Mouse (Mus musculus) liver, postnatal 0 days (tissue): ENCODE data around the gene Abt1. TPM values are rescaled to one million over a fixed set of nuclear protein-coding genes. Genes with fewer than 3 reads are reported as not detected.

ENCODE experiments used
- ATAC-seq: fragments of 200-750 bp; cut with Nextera tagmentation; 2 replicates; pipeline ENCODE4 v1.8.0; 2017; ENCODE audit warnings: mild to moderate bottlenecking, moderate library complexity
- DNase-seq: peaks from one replicate; pipeline ENCODE4 v3.0.0-alpha.2; 2016
- H3K27ac ChIP-seq: fragments of 300-500 bp; sonication (generic); 2 replicates; pipeline ENCODE4 v1.5.1; 2014; ENCODE audit warnings: antibody characterized with exemption, moderate library complexity, mild to moderate bottlenecking, low read depth
- H3K27me3 ChIP-seq: fragments of 300-500 bp; sonication (generic); 2 replicates; pipeline ENCODE4 v1.6.1; 2014; ENCODE audit warnings: low read length, control low read depth, mixed read lengths; ENCODE audit not compliant: insufficient read depth
- H3K36me3 ChIP-seq: fragments of 300-500 bp; sonication (generic); replicated peaks from 2 replicates; pipeline ENCODE4 v1.6.1; 2014; ENCODE audit warnings: mild to moderate bottlenecking, control low read depth, low read length, moderate library complexity, mixed read lengths; ENCODE audit not compliant: insufficient read depth
- H3K4me1 ChIP-seq: fragments of 300-500 bp; sonication (generic); 2 replicates; pipeline ENCODE4 v1.6.1; 2014; ENCODE audit warnings: antibody characterized with exemption, mild to moderate bottlenecking, control low read depth; ENCODE audit not compliant: insufficient read depth
- H3K4me2 ChIP-seq: fragments of 300-500 bp; sonication (generic); 2 replicates; pipeline ENCODE4 v1.6.1; 2014; ENCODE audit warnings: low read depth, mild to moderate bottlenecking, low read length, moderate library complexity, mixed read lengths
- H3K4me3 ChIP-seq: fragments of 300-500 bp; sonication (generic); 2 replicates; pipeline ENCODE4 v1.5.1; 2014; ENCODE audit warnings: low read depth, low read length
- H3K9ac ChIP-seq: fragments of 300-500 bp; sonication (generic); replicated peaks from 2 replicates; pipeline ENCODE4 v1.6.1; 2014; ENCODE audit warnings: mild to moderate bottlenecking, moderate library complexity
- H3K9me3 ChIP-seq: fragments of 300-500 bp; sonication (generic); 2 replicates; pipeline ENCODE4 v1.6.1; 2016; ENCODE audit warnings: mild to moderate bottlenecking, control low read depth, low read length, mixed read lengths
- CTCF ChIP-seq: sonication (generic); IDR thresholded peaks from 2 replicates; pipeline ENCODE4 v1.5.1; 2016; ENCODE audit warnings: antibody characterized with exemption, low read depth
- EP300 ChIP-seq: IDR thresholded peaks from 2 replicates; pipeline ENCODE4 v1.6.1; 2016; ENCODE audit warnings: antibody characterized with exemption, low read depth, mild to moderate bottlenecking
- WGBS: fragments of 180-500 bp; shearing (Covaris S2); extraction: QIAGEN DNeasy Blood & Tissue Kit; methylation state at CpG from one replicate; pipeline ENCODE4 v1.1.7; 2014; ENCODE audit not compliant: insufficient replicate concordance; 5-methylcytosine and 5-hydroxymethylcytosine counted together
- polyA plus RNA-seq: library from polyadenylated mRNA; unstranded; fragments of >200 nt; fragmentation: Nextera tagmentation; extraction: Ambion mirVana; gene quantifications from 2 replicates; pipeline ENCODE4 v1.2.1, GENCODE M21; 2015

The Abt1 gene
- polyA plus RNA-seq, result 4.3 and 4.8 TPM in 2 replicates

GRCm38 (mm10) chr13:23423286-23424051 lies at the start of gene Abt1:
Gene Abt1 (minus strand): TSS chr13:23423866.
- DNase-seq (peak; percentile 95), ATAC-seq (peak; percentile 82)
- Histone ChIP-seq H3K4me2 (peak within 1 kb of the TSS; percentile 95), H3K4me3 (peak within 1 kb of the TSS; percentile 96), H3K9me3 (no peaks in the 10 kb centered on the region), H3K9ac (peak within 1 kb of the TSS; percentile 89), H3K36me3 (0 out of 2 replicates have a peak, but pooled peaks cover 4% of the 10 kb centered on the region), H3K4me1 (0 out of 2 replicates have a peak, but pooled peaks cover 6% of the 10 kb centered on the region), H3K27me3 (no peaks in the 10 kb centered on the region), H3K27ac (peak within 1 kb of the TSS; percentile 66)
- under 1% methylated on average over 48 of the region's 48 CpGs for WGBS
- no peak for TF ChIP-seq CTCF
- TF ChIP-seq EP300, result no peak; the same call in 1 of the 2 replicates

GRCm38 (mm10) chr13:23466911-23467310 lies 43.2 kb upstream of the Abt1 start:
- Histone ChIP-seq H3K9ac (no peak overlapping the region), H3K9me3 (no peaks in the 10 kb centered on the region), H3K36me3 (no peaks in the 10 kb centered on the region), H3K27ac (no peak overlapping the region), H3K4me1 (peaks cover 22% of the 10 kb centered on the region), H3K4me2 (no peak overlapping the region), H3K4me3 (no peak overlapping the region), H3K27me3 (no peaks in the 10 kb centered on the region)
- TF ChIP-seq EP300, result no peak
- no peak for TF ChIP-seq CTCF
- DNase-seq, result peak; percentile 79
- peak; percentile 62 for ATAC-seq
- WGBS, result 2% methylated on average over 9 of the region's 9 CpGs

GRCm38 (mm10) chr13:23466306-23466705 lies 42.6 kb upstream of the Abt1 start:
- Histone ChIP-seq H3K36me3 (no peaks in the 10 kb centered on the region), H3K4me3 (peak overlapping the region; percentile 63; the same call in 1 of the 2 replicates), H3K4me2 (peak overlapping the region; percentile 89; the same call in 1 of the 2 replicates), H3K27me3 (no peaks in the 10 kb centered on the region), H3K9ac (no peak overlapping the region), H3K9me3 (no peaks in the 10 kb centered on the region), H3K4me1 (peaks cover 22% of the 10 kb centered on the region), H3K27ac (no peak overlapping the region)
- ATAC-seq (no peak), DNase-seq (no peak)
- TF ChIP-seq EP300 (no peak), CTCF (no peak)
- WGBS, result 72% methylated on average over 1 of the region's 1 CpGs

GRCm38 (mm10) chr13:23465600-23466109 lies 42.0 kb upstream of the Abt1 start, which contains the start of gene Btn1a1:
Gene Btn1a1 (minus strand): TSS chr13:23465901.
- DNase-seq, result peak; percentile 41
- TF ChIP-seq EP300 (no peak), CTCF (no peak)
- peak within 1 kb of the TSS; percentile 74 for H3K9ac ChIP-seq
- 1% methylated on average over 7 of the region's 7 CpGs for WGBS
- H3K27me3 ChIP-seq, result no peaks in the 10 kb centered on the region
- peak within 1 kb of the TSS; percentile 63 for H3K4me3 ChIP-seq
- peak; percentile 28 for ATAC-seq
- H3K4me1 ChIP-seq, result peaks cover 22% of the 10 kb centered on the region
- no peaks in the 10 kb centered on the region for H3K36me3 ChIP-seq
- no peaks in the 10 kb centered on the region for H3K9me3 ChIP-seq
- peak within 1 kb of the TSS; percentile 89 for H3K4me2 ChIP-seq
- H3K27ac ChIP-seq, result no peak within 1 kb of the TSS

GRCm38 (mm10) chr13:23464841-23465366 lies 41.2 kb upstream of the Abt1 start:
- peak overlapping the region; percentile 44; the same call in 1 of the 2 replicates for H3K27ac ChIP-seq
- H3K9me3 ChIP-seq, result no peaks in the 10 kb centered on the region
- H3K4me2 ChIP-seq, result peak overlapping the region; percentile 89
- no peaks in the 10 kb centered on the region for H3K27me3 ChIP-seq
- TF ChIP-seq EP300 (no peak), CTCF (no peak)
- ATAC-seq, result 0 out of 2 replicates have a peak, but pooled peaks have one; percentile 14
- H3K36me3 ChIP-seq, result no peaks in the 10 kb centered on the region
- 3% methylated on average over 11 of the region's 11 CpGs for WGBS
- peak; percentile 26 for DNase-seq
- H3K4me1 ChIP-seq, result peaks cover 28% of the 10 kb centered on the region
- peak overlapping the region; percentile 63 for H3K4me3 ChIP-seq
- peak overlapping the region; percentile 74 for H3K9ac ChIP-seq

GRCm38 (mm10) chr13:23464224-23464637 lies 40.6 kb upstream of the Abt1 start:
- ATAC-seq, result peak; percentile 22
- peak overlapping the region; percentile 74 for H3K9ac ChIP-seq
- peak; percentile 61 for DNase-seq

More at GRCm38 (mm10) chr13:23464224-23464637, 40.6 kb upstream of the Abt1 start:
- Histone ChIP-seq H3K27me3 (no peaks in the 10 kb centered on the region), H3K9me3 (no peaks in the 10 kb centered on the region), H3K36me3 (no peaks in the 10 kb centered on the region), H3K4me3 (peak overlapping the region; percentile 63), H3K4me1 (peaks cover 33% of the 10 kb centered on the region), H3K27ac (peak overlapping the region; percentile 44; the same call in 1 of the 2 replicates), H3K4me2 (peak overlapping the region; percentile 89)
- under 1% methylated on average over 29 of the region's 29 CpGs for WGBS
- no peak for TF ChIP-seq CTCF
- TF ChIP-seq EP300, result no peak
